Mouse (Mus musculus): ENCODE results near the gene Cdh7. TPM values are rescaled to one million over a fixed set of nuclear protein-coding genes. Genes with fewer than 3 reads are reported as not detected.
"Not testable (repeated sequence)": the region's sequence is repeated elsewhere in the genome, so short reads cannot be mapped to it uniquely, and the experiment has no call there.

Cdh7 gene
- polyA plus RNA-seq, 1 experiment: 9.7 TPM

DNA sequence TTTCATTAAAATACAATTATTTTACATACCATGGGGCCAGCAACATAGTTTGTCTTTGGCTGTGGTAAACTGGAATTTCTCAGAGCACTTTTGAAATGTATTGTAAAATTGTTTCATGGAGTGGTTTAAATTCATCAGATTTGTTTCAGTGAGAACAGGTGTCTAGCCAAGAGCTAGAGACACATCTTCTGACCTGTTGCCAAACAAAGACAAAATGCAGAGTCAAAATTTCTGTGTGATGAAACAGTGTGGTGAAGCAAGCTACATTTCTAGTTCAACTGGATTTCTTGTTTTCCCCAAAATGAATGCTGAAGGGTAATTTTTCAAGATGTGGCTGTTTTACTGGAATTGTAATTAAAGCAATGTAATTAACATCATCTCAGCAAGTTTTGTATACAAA lies 22.2 kb downstream of the Cdh7 start:
- TF ChIP-seq CTCF (IDR thresholded peaks at IDR 0.05; ENCODE audit: borderline replicate concordance, extremely low read depth, insufficient read depth, insufficient read length) (no peak), POLR2A (IDR thresholded peaks at IDR 0.05; ENCODE audit: borderline replicate concordance, extremely low read depth, insufficient read depth, insufficient read length, poor library complexity, severe bottlenecking) (no peak)
- DNase-seq (ENCODE audit: low read depth): no peak

DNA sequence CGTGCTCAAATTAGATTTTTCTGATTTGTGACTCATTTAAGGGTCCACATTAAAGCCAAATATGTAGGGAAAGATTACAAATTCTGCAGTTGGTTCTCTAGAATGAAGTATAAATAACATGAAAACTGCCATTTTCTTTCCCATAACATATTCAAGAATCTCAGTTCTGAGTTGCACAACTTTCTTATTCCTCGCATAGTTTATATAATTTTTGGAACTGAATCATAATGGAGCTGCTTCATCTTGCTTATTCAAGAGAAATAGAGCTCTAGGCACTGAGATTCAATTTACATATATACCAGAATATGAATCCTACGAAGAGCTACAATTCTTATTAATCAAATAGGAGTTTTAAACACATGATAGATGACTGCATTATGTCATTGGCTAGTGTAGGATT lies 22.8 kb downstream of the Cdh7 start:
- no peak for TF ChIP-seq CTCF (IDR thresholded peaks at IDR 0.05; ENCODE audit: borderline replicate concordance, extremely low read depth, insufficient read depth, insufficient read length)
- no peak for TF ChIP-seq POLR2A (IDR thresholded peaks at IDR 0.05; ENCODE audit: borderline replicate concordance, extremely low read depth, insufficient read depth, insufficient read length, poor library complexity, severe bottlenecking)
- DNase-seq (ENCODE audit: low read depth): no peak

DNA sequence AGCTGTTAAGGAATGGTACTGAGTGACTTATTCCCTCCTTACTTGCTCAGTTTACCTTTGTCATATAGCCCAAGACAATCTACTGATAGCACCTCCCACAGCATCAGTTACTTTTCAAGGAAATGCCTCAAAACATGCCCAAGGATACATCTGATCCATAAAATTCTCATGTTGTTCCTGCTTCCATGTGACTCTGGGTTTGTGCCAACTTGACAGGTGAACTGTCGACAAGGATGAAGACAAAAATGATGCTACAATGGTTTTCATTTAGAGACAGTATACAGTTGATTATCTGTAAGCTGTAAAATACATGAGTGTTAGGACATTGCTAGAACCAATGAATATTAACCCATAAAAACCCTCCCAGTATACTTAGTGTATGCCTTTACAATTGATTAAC lies 29.9 kb downstream of the Cdh7 start:
- no peak for DNase-seq (ENCODE audit: low read depth)
- TF ChIP-seq CTCF (IDR thresholded peaks at IDR 0.05; ENCODE audit: borderline replicate concordance, extremely low read depth, insufficient read depth, insufficient read length): no peak
- no peak for TF ChIP-seq POLR2A (IDR thresholded peaks at IDR 0.05; ENCODE audit: borderline replicate concordance, extremely low read depth, insufficient read depth, insufficient read length, poor library complexity, severe bottlenecking)

DNA sequence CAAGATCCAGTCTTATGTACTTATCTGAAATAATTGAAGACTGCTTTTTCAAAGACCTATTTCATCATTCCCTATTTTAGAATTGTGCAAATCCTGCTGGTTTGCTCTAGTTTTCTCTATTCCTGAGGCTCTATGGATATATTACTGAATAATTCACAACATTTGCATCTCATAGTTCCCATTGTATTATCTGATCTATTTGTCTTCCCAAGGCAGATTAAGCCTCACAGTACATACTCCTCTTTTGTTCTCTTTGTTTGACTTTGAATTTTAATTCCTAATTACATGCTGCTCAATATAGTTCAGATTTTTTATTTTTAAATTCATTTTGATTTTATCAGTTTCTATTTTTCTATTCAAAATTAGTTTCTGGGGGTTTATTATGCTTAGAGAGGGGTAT lies 74.1 kb downstream of the Cdh7 start:
- TF ChIP-seq CTCF (IDR thresholded peaks at IDR 0.05; ENCODE audit: borderline replicate concordance, extremely low read depth, insufficient read depth, insufficient read length): no peak
- TF ChIP-seq POLR2A (IDR thresholded peaks at IDR 0.05; ENCODE audit: borderline replicate concordance, extremely low read depth, insufficient read depth, insufficient read length, poor library complexity, severe bottlenecking): no peak
- peak; percentile 19 for DNase-seq (ENCODE audit: low read depth)

DNA sequence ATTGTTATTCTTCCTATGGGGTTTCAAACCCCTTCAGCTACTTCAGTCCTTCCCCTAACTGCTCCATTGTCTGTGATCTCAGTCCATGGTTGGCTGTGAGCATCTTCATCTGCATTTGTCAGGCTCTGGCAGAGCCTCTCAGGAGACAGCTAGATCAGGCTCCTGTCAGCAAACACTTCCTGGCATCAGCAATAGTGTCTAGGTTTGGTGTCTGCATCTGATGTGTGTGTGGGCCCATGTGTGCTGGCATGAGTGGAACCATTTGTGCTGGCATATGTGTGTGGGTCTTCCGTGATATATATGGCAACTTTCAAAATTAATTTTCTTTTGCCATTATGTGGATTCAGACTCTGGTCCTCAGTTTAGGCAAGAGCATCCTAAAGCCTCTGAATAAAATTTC lies 85.2 kb downstream of the Cdh7 start:
- peak; percentile 72 for DNase-seq (ENCODE audit: low read depth)
- no peak for TF ChIP-seq CTCF (IDR thresholded peaks at IDR 0.05; ENCODE audit: borderline replicate concordance, extremely low read depth, insufficient read depth, insufficient read length)
- TF ChIP-seq POLR2A (IDR thresholded peaks at IDR 0.05; ENCODE audit: borderline replicate concordance, extremely low read depth, insufficient read depth, insufficient read length, poor library complexity, severe bottlenecking): no peak

DNA sequence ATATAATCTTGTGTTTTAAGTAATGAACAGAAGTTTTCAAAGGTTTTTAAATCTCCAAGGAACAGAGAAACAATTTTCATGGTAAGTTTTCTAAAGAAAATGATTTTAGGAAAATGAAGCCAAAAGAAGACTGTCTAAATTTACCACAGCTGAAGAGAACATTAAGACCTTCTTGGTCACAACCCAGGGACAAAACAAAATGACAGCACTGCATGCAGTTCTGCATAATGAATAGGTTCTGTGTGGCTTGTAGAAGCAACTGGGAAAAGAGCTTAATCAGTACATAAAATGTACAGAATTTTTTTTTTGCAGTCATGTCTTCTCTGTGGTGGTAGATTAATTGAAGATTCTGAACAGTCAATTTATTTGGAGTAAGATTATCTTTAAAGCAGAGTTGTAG lies 96.2 kb downstream of the Cdh7 start:
- TF ChIP-seq POLR2A (IDR thresholded peaks at IDR 0.05; ENCODE audit: borderline replicate concordance, extremely low read depth, insufficient read depth, insufficient read length, poor library complexity, severe bottlenecking): no peak
- TF ChIP-seq CTCF (IDR thresholded peaks at IDR 0.05; ENCODE audit: borderline replicate concordance, extremely low read depth, insufficient read depth, insufficient read length): no peak
- DNase-seq (ENCODE audit: low read depth): no peak

DNA sequence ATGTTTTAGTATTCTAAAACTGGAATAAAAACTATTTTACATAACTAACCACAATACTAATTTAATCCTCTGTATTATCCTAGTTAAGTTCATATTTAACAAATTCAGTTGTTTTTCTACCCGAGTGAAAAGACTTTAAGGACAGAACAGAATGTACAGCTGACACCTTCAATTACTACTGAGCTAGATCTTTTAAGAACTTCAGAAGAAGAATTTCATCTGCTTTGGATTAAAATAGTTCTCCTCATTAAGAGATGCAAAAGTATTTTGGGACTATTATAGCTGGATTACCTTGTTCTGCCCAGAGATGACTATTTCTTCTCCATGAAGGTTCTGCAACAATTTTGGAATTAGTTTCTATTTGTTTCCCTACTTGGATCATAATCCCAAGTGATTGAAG lies 135.8 kb downstream of the Cdh7 start:
- DNase-seq (ENCODE audit: low read depth): no peak

DNA sequence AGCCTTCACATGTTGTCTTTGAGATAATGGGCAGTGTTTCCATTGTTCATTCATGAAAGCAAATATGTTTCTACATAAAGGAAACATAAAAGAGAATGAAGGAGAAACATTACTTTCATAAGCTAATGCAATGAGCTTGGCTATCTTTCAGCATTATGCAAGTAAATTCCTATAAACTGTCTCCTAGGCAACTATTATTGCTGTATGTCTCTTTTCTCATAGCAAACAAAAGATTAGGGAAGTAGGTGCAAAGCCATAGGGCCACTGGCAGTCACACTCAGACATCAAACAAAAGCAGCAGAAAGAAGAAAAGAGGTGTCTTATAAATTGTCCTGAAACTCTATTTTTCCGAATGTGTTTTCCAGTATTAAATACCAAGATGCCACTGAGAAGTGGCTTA lies 136.6 kb downstream of the Cdh7 start:
- no peak for TF ChIP-seq CTCF (IDR thresholded peaks at IDR 0.05; ENCODE audit: borderline replicate concordance, extremely low read depth, insufficient read depth, insufficient read length)
- TF ChIP-seq POLR2A (IDR thresholded peaks at IDR 0.05; ENCODE audit: borderline replicate concordance, extremely low read depth, insufficient read depth, insufficient read length, poor library complexity, severe bottlenecking): no peak
- DNase-seq (ENCODE audit: low read depth): peak; percentile 9

More for the DNA sequence above, 135.8 kb downstream of the Cdh7 start:
- TF ChIP-seq CTCF (IDR thresholded peaks at IDR 0.05; ENCODE audit: borderline replicate concordance, extremely low read depth, insufficient read depth, insufficient read length): no peak
- TF ChIP-seq POLR2A (IDR thresholded peaks at IDR 0.05; ENCODE audit: borderline replicate concordance, extremely low read depth, insufficient read depth, insufficient read length, poor library complexity, severe bottlenecking): no peak

DNA sequence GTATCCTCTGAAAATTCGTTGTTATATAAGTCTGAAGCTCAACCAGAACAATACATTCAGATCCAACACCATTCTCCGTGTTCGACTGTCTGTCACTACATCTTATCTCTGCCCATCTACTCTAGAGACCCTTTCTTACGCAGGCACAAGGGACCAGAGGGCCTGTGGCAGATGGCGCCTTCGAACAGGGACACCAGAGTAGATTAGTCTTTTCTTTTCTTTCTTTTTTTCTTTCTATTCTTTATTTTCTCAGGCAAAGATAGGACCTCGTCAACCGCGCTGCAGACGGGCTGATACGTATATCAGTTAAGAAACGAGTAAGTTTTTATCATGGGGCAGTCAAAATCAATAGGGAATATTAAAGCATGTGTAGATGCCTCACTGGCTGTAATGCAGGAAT lies 189.2 kb downstream of the Cdh7 start:
- not testable (repeated sequence) for DNase-seq (ENCODE audit: low read depth)

All from brain, embryonic 14.5 days (tissue).